Mouse (Mus musculus): ENCODE results near the gene Klrb1. TPM values are rescaled to one million over a fixed set of nuclear protein-coding genes. Genes with fewer than 3 reads are reported as not detected.
"Not testable (repeated sequence)": the region's sequence is repeated elsewhere in the genome, so short reads cannot be mapped to it uniquely, and the experiment has no call there.

Klrb1 gene
- polyA plus RNA-seq, 1 experiment from 2014 or later = not detected

- H3K4me2 ChIP-seq (ENCODE audit: low read depth, low read length); H3K4me1 ChIP-seq (ENCODE audit: control insufficient read depth, insufficient read depth, low read length); H3K4me3 ChIP-seq (ENCODE audit: low read depth, low read length); H3K36me3 ChIP-seq (replicated peaks; ENCODE audit: control insufficient read depth, insufficient read depth, low read depth, low read length); H3K9me3 ChIP-seq (replicated peaks; ENCODE audit: control insufficient read depth, low read length); H3K27ac ChIP-seq (replicated peaks; ENCODE audit: low read depth, low read length); H3K27me3 ChIP-seq (ENCODE audit: control insufficient read depth, insufficient read depth, low read length); DNase-seq (ENCODE audit: low spot score); H3K9ac ChIP-seq (replicated peaks; ENCODE audit: low read length): not testable (repeated sequence)
- ATAC-seq (replicated peaks; ENCODE audit: insufficient number of reproducible peaks, low FRiP score, low TSS enrichment, low read depth) = peak; percentile 63; the same call in 1 of the 2 replicates
- WGBS = 47% methylated on average over 10 of the region's 10 CpGs
Observed at GRCm38 (mm10) chr6:128754265-128754664, 31.4 kb upstream of the Klrb1 start.

- H3K9me3 ChIP-seq (replicated peaks; ENCODE audit: control insufficient read depth, low read length); H3K4me1 ChIP-seq (ENCODE audit: control insufficient read depth, insufficient read depth, low read length); H3K4me3 ChIP-seq (ENCODE audit: low read depth, low read length); H3K36me3 ChIP-seq (replicated peaks; ENCODE audit: control insufficient read depth, insufficient read depth, low read depth, low read length); H3K27me3 ChIP-seq (ENCODE audit: control insufficient read depth, insufficient read depth, low read length); H3K9ac ChIP-seq (replicated peaks; ENCODE audit: low read length); H3K27ac ChIP-seq (replicated peaks; ENCODE audit: low read depth, low read length); H3K4me2 ChIP-seq (ENCODE audit: low read depth, low read length): not testable (repeated sequence)
- ATAC-seq (replicated peaks; ENCODE audit: insufficient number of reproducible peaks, low FRiP score, low TSS enrichment, low read depth) = peak; percentile 90
- DNase-seq (ENCODE audit: low spot score) = peak; percentile 83
- 48% methylated on average over 7 of the region's 8 CpGs for WGBS
Observed at GRCm38 (mm10) chr6:128753610-128754224, 30.9 kb upstream of the Klrb1 start.

- H3K36me3 ChIP-seq (replicated peaks; ENCODE audit: control insufficient read depth, insufficient read depth, low read depth, low read length); H3K4me3 ChIP-seq (ENCODE audit: low read depth, low read length); ATAC-seq (replicated peaks; ENCODE audit: insufficient number of reproducible peaks, low FRiP score, low TSS enrichment, low read depth); DNase-seq (ENCODE audit: low spot score); H3K9ac ChIP-seq (replicated peaks; ENCODE audit: low read length); H3K4me1 ChIP-seq (ENCODE audit: control insufficient read depth, insufficient read depth, low read length); H3K27ac ChIP-seq (replicated peaks; ENCODE audit: low read depth, low read length); H3K9me3 ChIP-seq (replicated peaks; ENCODE audit: control insufficient read depth, low read length); H3K4me2 ChIP-seq (ENCODE audit: low read depth, low read length); H3K27me3 ChIP-seq (ENCODE audit: control insufficient read depth, insufficient read depth, low read length): not testable (repeated sequence)
- WGBS = 76% methylated on average over 6 of the region's 6 CpGs
Observed at GRCm38 (mm10) chr6:128747006-128747405, 24.1 kb upstream of the Klrb1 start.

GRCm38 (mm10) chr6:128737445-128737844, 14.6 kb upstream of the Klrb1 start:
- 86% methylated on average over 7 of the region's 7 CpGs for WGBS
- Histone ChIP-seq H3K9me3 (replicated peaks; ENCODE audit: control insufficient read depth, low read length) (no peaks in the 10 kb centered on the region), H3K27me3 (ENCODE audit: control insufficient read depth, insufficient read depth, low read length) (no peaks in the 10 kb centered on the region), H3K4me3 (ENCODE audit: low read depth, low read length) (no peak overlapping the region), H3K4me1 (ENCODE audit: control insufficient read depth, insufficient read depth, low read length) (no peaks in the 10 kb centered on the region), H3K4me2 (ENCODE audit: low read depth, low read length) (no peak overlapping the region), H3K27ac (replicated peaks; ENCODE audit: low read depth, low read length) (no peak overlapping the region), H3K36me3 (replicated peaks; ENCODE audit: control insufficient read depth, insufficient read depth, low read depth, low read length) (no peaks in the 10 kb centered on the region), H3K9ac (replicated peaks; ENCODE audit: low read length) (no peak overlapping the region)
- ATAC-seq (replicated peaks; ENCODE audit: insufficient number of reproducible peaks, low FRiP score, low TSS enrichment, low read depth) = no peak
- DNase-seq (ENCODE audit: low spot score) = no peak

GRCm38 (mm10) chr6:128736100-128736499, 13.2 kb upstream of the Klrb1 start:
- no peak overlapping the region for H3K27ac ChIP-seq (replicated peaks; ENCODE audit: low read depth, low read length)
- H3K27me3 ChIP-seq (ENCODE audit: control insufficient read depth, insufficient read depth, low read length) = no peaks in the 10 kb centered on the region
- ATAC-seq (replicated peaks; ENCODE audit: insufficient number of reproducible peaks, low FRiP score, low TSS enrichment, low read depth) = no peak; the same call in 1 of the 2 replicates
- H3K4me2 ChIP-seq (ENCODE audit: low read depth, low read length) = no peak overlapping the region
- H3K36me3 ChIP-seq (replicated peaks; ENCODE audit: control insufficient read depth, insufficient read depth, low read depth, low read length) = no peaks in the 10 kb centered on the region
- no peak overlapping the region for H3K9ac ChIP-seq (replicated peaks; ENCODE audit: low read length)
- no peaks in the 10 kb centered on the region for H3K9me3 ChIP-seq (replicated peaks; ENCODE audit: control insufficient read depth, low read length)
- H3K4me3 ChIP-seq (ENCODE audit: low read depth, low read length) = no peak overlapping the region
- no peaks in the 10 kb centered on the region for H3K4me1 ChIP-seq (ENCODE audit: control insufficient read depth, insufficient read depth, low read length)
- no peak for DNase-seq (ENCODE audit: low spot score)

GRCm38 (mm10) chr6:128734896-128735295, 12.0 kb upstream of the Klrb1 start:
- Histone ChIP-seq H3K27ac (replicated peaks; ENCODE audit: low read depth, low read length) (no peak overlapping the region), H3K27me3 (ENCODE audit: control insufficient read depth, insufficient read depth, low read length) (no peaks in the 10 kb centered on the region), H3K4me1 (ENCODE audit: control insufficient read depth, insufficient read depth, low read length) (no peaks in the 10 kb centered on the region), H3K4me3 (ENCODE audit: low read depth, low read length) (no peak overlapping the region), H3K9ac (replicated peaks; ENCODE audit: low read length) (no peak overlapping the region), H3K9me3 (replicated peaks; ENCODE audit: control insufficient read depth, low read length) (no peaks in the 10 kb centered on the region), H3K4me2 (ENCODE audit: low read depth, low read length) (no peak overlapping the region), H3K36me3 (replicated peaks; ENCODE audit: control insufficient read depth, insufficient read depth, low read depth, low read length) (no peaks in the 10 kb centered on the region)
- no peak for DNase-seq (ENCODE audit: low spot score)
- no peak for ATAC-seq (replicated peaks; ENCODE audit: insufficient number of reproducible peaks, low FRiP score, low TSS enrichment, low read depth)

GRCm38 (mm10) chr6:128733908-128734679, 11.2 kb upstream of the Klrb1 start:
- Histone ChIP-seq H3K4me1 (ENCODE audit: control insufficient read depth, insufficient read depth, low read length) (no peaks in the 10 kb centered on the region), H3K9me3 (replicated peaks; ENCODE audit: control insufficient read depth, low read length) (no peaks in the 10 kb centered on the region), H3K27me3 (ENCODE audit: control insufficient read depth, insufficient read depth, low read length) (no peaks in the 10 kb centered on the region), H3K36me3 (replicated peaks; ENCODE audit: control insufficient read depth, insufficient read depth, low read depth, low read length) (no peaks in the 10 kb centered on the region), H3K4me3 (ENCODE audit: low read depth, low read length) (no peak overlapping the region), H3K27ac (replicated peaks; ENCODE audit: low read depth, low read length) (no peak overlapping the region), H3K4me2 (ENCODE audit: low read depth, low read length) (no peak overlapping the region), H3K9ac (replicated peaks; ENCODE audit: low read length) (no peak overlapping the region)
- no peak for ATAC-seq (replicated peaks; ENCODE audit: insufficient number of reproducible peaks, low FRiP score, low TSS enrichment, low read depth)
- DNase-seq (ENCODE audit: low spot score) = no peak
- WGBS = 69% methylated on average over 5 of the region's 5 CpGs

GRCm38 (mm10) chr6:128732032-128732431, 9.2 kb upstream of the Klrb1 start:
- Histone ChIP-seq H3K4me3 (ENCODE audit: low read depth, low read length) (no peak overlapping the region), H3K27ac (replicated peaks; ENCODE audit: low read depth, low read length) (no peak overlapping the region), H3K27me3 (ENCODE audit: control insufficient read depth, insufficient read depth, low read length) (no peaks in the 10 kb centered on the region), H3K9ac (replicated peaks; ENCODE audit: low read length) (no peak overlapping the region), H3K36me3 (replicated peaks; ENCODE audit: control insufficient read depth, insufficient read depth, low read depth, low read length) (no peaks in the 10 kb centered on the region), H3K4me1 (ENCODE audit: control insufficient read depth, insufficient read depth, low read length) (no peaks in the 10 kb centered on the region), H3K4me2 (ENCODE audit: low read depth, low read length) (no peak overlapping the region), H3K9me3 (replicated peaks; ENCODE audit: control insufficient read depth, low read length) (no peaks in the 10 kb centered on the region)
- 81% methylated on average over 3 of the region's 3 CpGs for WGBS
- ATAC-seq (replicated peaks; ENCODE audit: insufficient number of reproducible peaks, low FRiP score, low TSS enrichment, low read depth) (no peak), DNase-seq (ENCODE audit: low spot score) (no peak)
